In the genomic region with DNA sequence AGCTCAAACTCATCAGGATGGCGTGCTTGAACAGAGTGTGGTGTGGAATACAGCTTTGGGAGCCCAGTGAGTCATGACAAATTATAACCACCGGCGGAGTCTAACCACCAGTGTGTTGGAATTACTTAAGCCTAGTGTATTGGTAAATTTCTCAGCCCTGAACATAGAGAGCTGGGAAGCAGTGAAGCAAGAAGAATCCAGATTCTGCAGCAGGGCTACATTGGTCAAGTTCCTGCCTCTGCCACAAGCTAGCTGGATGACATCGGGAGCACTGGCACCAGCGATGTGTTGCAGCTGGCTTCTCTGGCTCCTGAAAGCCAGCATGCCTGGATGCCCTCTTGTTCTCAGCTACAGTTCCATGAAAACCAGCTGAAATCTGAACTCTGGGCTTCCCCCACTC, we compare ENCODE assay signal across 33 mouse cellular contexts. TPM values are rescaled to one million over a fixed set of nuclear protein-coding genes. Genes with fewer than 3 reads are reported as not detected.
DNase-seq lines count a peak whose midpoint lies in the region; ATAC-seq and TF ChIP-seq lines count a peak whose summit lies in the region.
"Had no signal": no experiment of that assay in that cellular context is flagged by ENCODE, and none has a peak within 500 bp of the region (broad histone marks: within the 10 kb centered on the region; RNA-seq: fewer than 3 reads in every experiment).

No protein-coding gene starts in this region.

- WGBS in kidney, embryonic 14.5 days = 53% methylated on average over 5 of the region's 5 CpGs
- WGBS in kidney, postnatal 0 days = 39% methylated on average over 5 of the region's 5 CpGs
- WGBS in kidney, adult 2 months = 38% methylated on average over 5 of the region's 5 CpGs
- WGBS in midbrain, postnatal 0 days = 78% methylated on average over 5 of the region's 5 CpGs
- 74% methylated on average over 5 of the region's 5 CpGs for WGBS in midbrain, embryonic 15.5 days

- H3K4me1 ChIP-seq in kidney, embryonic 14.5 days (ENCODE audit: control insufficient read depth, insufficient read depth, low read length) = no peaks in the 10 kb centered on the region
- H3K4me1 ChIP-seq in kidney, postnatal 0 days (replicated peaks; ENCODE audit: insufficient read depth, low read length) = no peaks in the 10 kb centered on the region
- no peaks in the 10 kb centered on the region for H3K4me1 ChIP-seq in kidney, adult 2 months (ENCODE audit: control insufficient read depth, insufficient read depth, low read length)
- no peaks in the 10 kb centered on the region for H3K4me1 ChIP-seq in midbrain, postnatal 0 days (ENCODE audit: insufficient read depth, low read length)
- H3K4me1 ChIP-seq in midbrain, embryonic 15.5 days = no peaks in the 10 kb centered on the region
- H3K4me1 ChIP-seq: forebrain, embryonic 10.5 days; forebrain, embryonic 13.5 days; hindbrain, embryonic 12.5 days; hindbrain, embryonic 15.5 days had no signal

- ATAC-seq in kidney, embryonic 14.5 days (ENCODE audit: low FRiP score, low TSS enrichment) = 0 out of 2 replicates have a peak, but pooled peaks have one; percentile 46
- 0 out of 2 replicates have a peak, but pooled peaks have one; percentile 52 for ATAC-seq in kidney, postnatal 0 days (replicated peaks; ENCODE audit: low FRiP score, low read depth)
- ATAC-seq in midbrain, postnatal 0 days (ENCODE audit: low FRiP score) = no peak
- no peak for ATAC-seq in midbrain, embryonic 15.5 days (replicated peaks)
- ATAC-seq: activated CD4-positive, CD25-positive, alpha-beta regulatory T cell, adult 4 months; forebrain, embryonic 13.5 days; forebrain, embryonic 16.5 days had no signal

- no peak overlapping the region for H3K4me3 ChIP-seq in kidney, embryonic 14.5 days (ENCODE audit: low read length)
- H3K4me3 ChIP-seq in kidney, postnatal 0 days (replicated peaks; ENCODE audit: low read depth, low read length) = no peak overlapping the region
- H3K4me3 ChIP-seq in kidney, adult 2 months (ENCODE audit: insufficient read depth, low read depth, low read length) = no peak overlapping the region
- no peak overlapping the region for H3K4me3 ChIP-seq in midbrain, postnatal 0 days (ENCODE audit: low read depth, low read length)
- no peak overlapping the region for H3K4me3 ChIP-seq in midbrain, embryonic 15.5 days
- H3K4me3 ChIP-seq: forebrain, embryonic 10.5 days; forebrain, embryonic 13.5 days; hindbrain, embryonic 12.5 days; hindbrain, embryonic 15.5 days had no signal

- H3K27ac ChIP-seq in kidney, embryonic 14.5 days (ENCODE audit: low read depth, low read length) = no peak overlapping the region
- H3K27ac ChIP-seq in kidney, postnatal 0 days = no peak overlapping the region
- no peak overlapping the region for H3K27ac ChIP-seq in kidney, adult 2 months (ENCODE audit: insufficient read depth, low read depth, low read length)
- no peak overlapping the region for H3K27ac ChIP-seq in midbrain, postnatal 0 days (ENCODE audit: low read depth, low read length)
- no peak overlapping the region for H3K27ac ChIP-seq in midbrain, embryonic 15.5 days
- H3K27ac ChIP-seq: forebrain, embryonic 10.5 days; forebrain, embryonic 13.5 days; hindbrain, embryonic 12.5 days; hindbrain, embryonic 15.5 days had no signal

- H3K36me3 ChIP-seq in kidney, embryonic 14.5 days (ENCODE audit: control insufficient read depth, insufficient read depth, low read length) = no peaks in the 10 kb centered on the region
- no peaks in the 10 kb centered on the region for H3K36me3 ChIP-seq in kidney, postnatal 0 days (ENCODE audit: insufficient read depth, low read length)
- H3K36me3 ChIP-seq in kidney, adult 2 months (ENCODE audit: control insufficient read depth, insufficient read depth, low read length) = no peaks in the 10 kb centered on the region
- no peaks in the 10 kb centered on the region for H3K36me3 ChIP-seq in midbrain, postnatal 0 days (ENCODE audit: insufficient read depth, low read length)
- H3K36me3 ChIP-seq in midbrain, embryonic 15.5 days (replicated peaks) = no peaks in the 10 kb centered on the region
- H3K36me3 ChIP-seq: forebrain, embryonic 10.5 days; G1E; hindbrain, embryonic 12.5 days; hindbrain, embryonic 15.5 days had no signal

- no peak overlapping the region for H3K4me2 ChIP-seq in kidney, embryonic 14.5 days (replicated peaks; ENCODE audit: low read depth, low read length)
- H3K4me2 ChIP-seq in kidney, postnatal 0 days (ENCODE audit: low read length) = no peak overlapping the region
- no peak overlapping the region for H3K4me2 ChIP-seq in midbrain, postnatal 0 days (ENCODE audit: low read depth, low read length, poor library complexity, severe bottlenecking)
- H3K4me2 ChIP-seq in midbrain, embryonic 15.5 days = no peak overlapping the region
- H3K4me2 ChIP-seq: forebrain, embryonic 13.5 days; heart, embryonic 11.5 days; hindbrain, embryonic 12.5 days; hindbrain, embryonic 15.5 days had no signal

- no peak for TF ChIP-seq POLR2A in kidney, adult 2 months (IDR thresholded peaks at IDR 0.05; ENCODE audit: low read depth, low read length)

- H3K9me3 ChIP-seq in kidney, embryonic 14.5 days (ENCODE audit: control insufficient read depth, low read length) = no peaks in the 10 kb centered on the region
- H3K9me3 ChIP-seq in kidney, postnatal 0 days (replicated peaks; ENCODE audit: low read length) = no peaks in the 10 kb centered on the region
- no peaks in the 10 kb centered on the region for H3K9me3 ChIP-seq in midbrain, postnatal 0 days (ENCODE audit: low read length)
- no peaks in the 10 kb centered on the region for H3K9me3 ChIP-seq in midbrain, embryonic 15.5 days
- H3K9me3 ChIP-seq: forebrain, embryonic 10.5 days; forebrain, embryonic 13.5 days; G1E; hindbrain, embryonic 12.5 days had no signal

- no peak for TF ChIP-seq CTCF in kidney, postnatal 0 days (IDR thresholded peaks at IDR 0.05; ENCODE audit: low read depth)
- TF ChIP-seq CTCF in kidney, adult 2 months (conservative IDR thresholded peaks at IDR 0.05; ENCODE audit: insufficient read depth, insufficient read length, low read depth, low read length) = no peak
- no peak for TF ChIP-seq CTCF in midbrain, postnatal 0 days (IDR thresholded peaks at IDR 0.05)

- H3K9ac ChIP-seq in kidney, embryonic 14.5 days (ENCODE audit: low read depth, low read length) = no peak overlapping the region
- no peak overlapping the region for H3K9ac ChIP-seq in kidney, postnatal 0 days (ENCODE audit: low read depth, low read length)
- no peak overlapping the region for H3K9ac ChIP-seq in midbrain, postnatal 0 days (replicated peaks; ENCODE audit: low read length, poor library complexity, severe bottlenecking)
- H3K9ac ChIP-seq in midbrain, embryonic 15.5 days = no peak overlapping the region
- H3K9ac ChIP-seq: forebrain, embryonic 13.5 days; hindbrain, embryonic 12.5 days; hindbrain, embryonic 15.5 days had no signal

- H3K27me3 ChIP-seq in kidney, embryonic 14.5 days (ENCODE audit: control insufficient read depth, insufficient read depth, low read length) = no peaks in the 10 kb centered on the region
- H3K27me3 ChIP-seq in kidney, postnatal 0 days (ENCODE audit: insufficient read depth, low read length) = no peaks in the 10 kb centered on the region
- H3K27me3 ChIP-seq in kidney, adult 2 months (replicated peaks; ENCODE audit: control insufficient read depth, insufficient read depth, low read length) = no peaks in the 10 kb centered on the region
- no peaks in the 10 kb centered on the region for H3K27me3 ChIP-seq in midbrain, postnatal 0 days (ENCODE audit: insufficient read depth, low read length)
- no peaks in the 10 kb centered on the region for H3K27me3 ChIP-seq in midbrain, embryonic 15.5 days (replicated peaks)
- H3K27me3 ChIP-seq: forebrain, embryonic 13.5 days; hindbrain, embryonic 12.5 days; hindbrain, embryonic 15.5 days had no signal

- no peak for DNase-seq in kidney, postnatal 10 days
- DNase-seq in kidney, postnatal 0 days (ENCODE audit: low spot score) = peak; percentile 4
- DNase-seq in kidney, adult 2 months = no peak
- DNase-seq in midbrain, postnatal 0 days (ENCODE audit: low spot score) = peak; percentile 6
- no peak for DNase-seq in lung, postnatal 25 days (ENCODE audit: low spot score)
- DNase-seq: adrenal gland, adult 8-10 months; adrenal gland, postnatal 36 days; B cell, adult 2 months; cerebellum, adult 18-20 months; cerebellum, adult 9-10 months; cerebellum, postnatal 14 days; gastrocnemius, postnatal 14 days; heart, adult 11 months had no signal

RNA-seq across cellular contexts. Expression of a gene that starts 27.7 kb away (rescaled TPM):
- polyA plus RNA-seq in kidney, embryonic 14.5 days (2014; fragmentation: Nextera tagmentation; extraction: Ambion mirVana) = 11.5 and 12.0 TPM in 2 replicates
- 14.1 and 14.7 TPM in 2 replicates for polyA plus RNA-seq in kidney, postnatal 0 days (2015; fragmentation: Nextera tagmentation; extraction: Ambion mirVana)
- polyA plus RNA-seq in kidney, adult 2 months (2012; rRNA removed) = 9.1 and 10.0 TPM in 2 replicates
- 20.4 and 24.4 TPM in 2 replicates for total RNA-seq in midbrain, postnatal 0 days (2014; rRNA removed)
- 33.4 and 35.8 TPM in 2 replicates for polyA plus RNA-seq in midbrain, postnatal 0 days (2015; fragmentation: Nextera tagmentation; extraction: Ambion mirVana)
- polyA plus RNA-seq in midbrain, embryonic 15.5 days (2015; fragmentation: Nextera tagmentation; extraction: Ambion mirVana) = 30.7 and 31.5 TPM in 2 replicates

RNA-seq across cellular contexts. Expression of a gene that starts 41.0 kb away (rescaled TPM):
- not detected in 2 replicates for polyA plus RNA-seq in kidney, embryonic 14.5 days (2014; fragmentation: Nextera tagmentation; extraction: Ambion mirVana)
- polyA plus RNA-seq in kidney, postnatal 0 days (2015; fragmentation: Nextera tagmentation; extraction: Ambion mirVana) = not detected in 2 replicates
- not detected in 2 replicates for polyA plus RNA-seq in kidney, adult 2 months (2012; rRNA removed)
- total RNA-seq in midbrain, postnatal 0 days (2014; rRNA removed) = not detected in 2 replicates
- polyA plus RNA-seq in midbrain, postnatal 0 days (2015; fragmentation: Nextera tagmentation; extraction: Ambion mirVana) = not detected in 2 replicates
- polyA plus RNA-seq in midbrain, embryonic 15.5 days (2015; fragmentation: Nextera tagmentation; extraction: Ambion mirVana) = not detected in 2 replicates
- total RNA-seq: adrenal gland, adult 8-10 months; adrenal gland, postnatal 36 days; CH12.LX; G1E; gastrocnemius, adult 18-20 months; gastrocnemius, postnatal 14 days; gastrocnemius, postnatal 4 days; heart, adult 8-10 months; heart, postnatal 25 days; hematopoietic stem cell, adult 5-6 weeks had no signal
- polyA plus RNA-seq: activated CD4-positive, CD25-positive, alpha-beta regulatory T cell, adult 4 months; embryonic facial prominence, embryonic 11.5 days; embryonic facial prominence, embryonic 14.5 days; forebrain, embryonic 10.5 days; forebrain, embryonic 13.5 days; forebrain, embryonic 16.5 days; G1E; heart, embryonic 11.5 days; heart, embryonic 14.5 days; heart, postnatal 0 days; hindbrain, embryonic 12.5 days; hindbrain, embryonic 15.5 days had no signal

RNA-seq across cellular contexts. Expression of a gene that starts 50.9 kb away (rescaled TPM):
- 95.8 and 127 TPM in 2 replicates for polyA plus RNA-seq in kidney, embryonic 14.5 days (2014; fragmentation: Nextera tagmentation; extraction: Ambion mirVana)
- polyA plus RNA-seq in kidney, postnatal 0 days (2015; fragmentation: Nextera tagmentation; extraction: Ambion mirVana) = 108 and 109 TPM in 2 replicates
- polyA plus RNA-seq in kidney, adult 2 months (2012; rRNA removed) = 64.1 and 74.1 TPM in 2 replicates
- total RNA-seq in midbrain, postnatal 0 days (2014; rRNA removed) = 66.0 and 89.7 TPM in 2 replicates
- 85.2 and 97.1 TPM in 2 replicates for polyA plus RNA-seq in midbrain, postnatal 0 days (2015; fragmentation: Nextera tagmentation; extraction: Ambion mirVana)
- 86.7 and 92.4 TPM in 2 replicates for polyA plus RNA-seq in midbrain, embryonic 15.5 days (2015; fragmentation: Nextera tagmentation; extraction: Ambion mirVana)

Comparison
In these comparisons a context has a peak if more than half of its experiments do, and no peak if none do; other contexts are left out.
1. DNase-seq: peak in kidney, postnatal 0 days (single experiment) and midbrain, postnatal 0 days (single experiment); none in kidney, postnatal 10 days (single experiment), kidney, adult 2 months (single experiment) and lung, postnatal 25 days (single experiment).
2. ATAC-seq: peak in kidney, embryonic 14.5 days (single experiment) and kidney, postnatal 0 days (single experiment); none in midbrain, postnatal 0 days (single experiment) and midbrain, embryonic 15.5 days (single experiment).